Mouse (Mus musculus): ENCODE measurements around the gene Tnfrsf18. TPM values are rescaled to one million over a fixed set of nuclear protein-coding genes. Genes with fewer than 3 reads are reported as not detected.

Gene Tnfrsf18
- polyA plus RNA-seq, 1 experiment from 2014 or later, result 2.3 TPM

GRCm38 (mm10) chr4:156033476-156034119, 7.6 kb downstream of the Tnfrsf18 start:
- H3K27me3 ChIP-seq (ENCODE audit: control insufficient read depth, insufficient read depth, low read length), result peaks cover 22% of the 10 kb centered on the region
- ATAC-seq (ENCODE audit: insufficient number of reproducible peaks, insufficient read depth, low FRiP score, low read depth), result no peak
- no peak overlapping the region for H3K4me3 ChIP-seq (ENCODE audit: control insufficient read depth in 1 of 2, insufficient read depth in 1 of 2, low read depth in 1 of 2, low read length in 2 of 2)
- no peak overlapping the region for H3K27ac ChIP-seq (replicated peaks in 1 of 2; ENCODE audit: control insufficient read depth in 1 of 2, insufficient read depth in 1 of 2, low read depth in 2 of 2, low read length in 2 of 2)
- no peaks in the 10 kb centered on the region for H3K9me3 ChIP-seq (ENCODE audit: control insufficient read depth, low read length)
- H3K4me2 ChIP-seq (ENCODE audit: low read length), result no peak overlapping the region
- peaks cover 8% of the 10 kb centered on the region; the same call in 1 of the 2 replicates for H3K36me3 ChIP-seq (ENCODE audit: control insufficient read depth, insufficient read depth, low read length)
- no peak overlapping the region for H3K9ac ChIP-seq (ENCODE audit: low read length)
- WGBS, result 45% methylated on average over 6 of the region's 6 CpGs
- H3K4me1 ChIP-seq (ENCODE audit: control insufficient read depth in 2 of 2, insufficient read depth in 2 of 2, low read length in 2 of 2), result peaks cover 18 to 27% of the 10 kb centered on the region in 2 experiments

DNA sequence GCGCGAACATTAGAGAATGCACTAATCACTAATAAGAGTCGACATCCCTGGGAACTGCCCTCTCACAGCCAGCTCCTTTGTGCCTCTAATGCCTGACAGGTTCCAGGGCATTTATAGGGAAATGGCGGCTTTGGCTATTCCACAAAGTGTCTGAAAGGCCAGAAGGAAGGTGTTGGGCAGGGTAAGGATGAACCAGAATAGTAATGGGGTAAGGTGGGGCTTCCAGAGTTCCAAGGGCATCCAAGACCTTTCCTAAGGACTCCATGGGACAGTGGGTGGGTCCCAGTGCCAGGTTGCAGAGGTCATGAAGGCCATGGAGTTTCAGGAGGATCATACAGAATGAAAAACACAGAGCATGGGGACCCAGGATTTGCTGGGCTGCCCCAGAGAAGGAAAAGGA, 8.3 kb downstream of the Tnfrsf18 start:
- Histone ChIP-seq H3K4me3 (ENCODE audit: control insufficient read depth in 1 of 2, insufficient read depth in 1 of 2, low read depth in 1 of 2, low read length in 2 of 2) (no peak overlapping the region), H3K36me3 (ENCODE audit: control insufficient read depth, insufficient read depth, low read length) (0 out of 2 replicates have a peak, but pooled peaks cover 3% of the 10 kb centered on the region), H3K4me2 (ENCODE audit: low read length) (peak overlapping the region; percentile 58; the same call in 1 of the 2 replicates), H3K4me1 (ENCODE audit: control insufficient read depth in 2 of 2, insufficient read depth in 2 of 2, low read length in 2 of 2) (peaks cover 18 to 27% of the 10 kb centered on the region in 2 experiments), H3K9ac (ENCODE audit: low read length) (no peak overlapping the region), H3K9me3 (ENCODE audit: control insufficient read depth, low read length) (no peaks in the 10 kb centered on the region), H3K27me3 (ENCODE audit: control insufficient read depth, insufficient read depth, low read length) (peaks cover 22% of the 10 kb centered on the region), H3K27ac (replicated peaks in 1 of 2; ENCODE audit: control insufficient read depth in 1 of 2, insufficient read depth in 1 of 2, low read depth in 2 of 2, low read length in 2 of 2) (no peak overlapping the region)
- no peak for ATAC-seq (ENCODE audit: insufficient number of reproducible peaks, insufficient read depth, low FRiP score, low read depth)
- whole genome bisulfite sequencing, result 68% methylated on average over 4 of the region's 4 CpGs

- Histone ChIP-seq H3K27ac (replicated peaks in 1 of 2; ENCODE audit: control insufficient read depth in 1 of 2, insufficient read depth in 1 of 2, low read depth in 2 of 2, low read length in 2 of 2) (no peak overlapping the region), H3K36me3 (ENCODE audit: control insufficient read depth, insufficient read depth, low read length) (no peaks in the 10 kb centered on the region), H3K9me3 (ENCODE audit: control insufficient read depth, low read length) (no peaks in the 10 kb centered on the region), H3K27me3 (ENCODE audit: control insufficient read depth, insufficient read depth, low read length) (peaks cover 22% of the 10 kb centered on the region), H3K4me1 (ENCODE audit: control insufficient read depth in 2 of 2, insufficient read depth in 2 of 2, low read length in 2 of 2) (peaks cover 18 to 27% of the 10 kb centered on the region in 2 experiments), H3K4me3 (ENCODE audit: control insufficient read depth in 1 of 2, insufficient read depth in 1 of 2, low read depth in 1 of 2, low read length in 2 of 2) (peak overlapping the region; percentile 24 to 26), H3K9ac (ENCODE audit: low read length) (peak overlapping the region; percentile 41), H3K4me2 (ENCODE audit: low read length) (peak overlapping the region; percentile 58)
- 5% methylated on average over 25 of the region's 25 CpGs for WGBS
- no peak for ATAC-seq (ENCODE audit: insufficient number of reproducible peaks, insufficient read depth, low FRiP score, low read depth)
Observed at GRCm38 (mm10) chr4:156034901-156035300, 8.9 kb downstream of the Tnfrsf18 start.

- no peak for ATAC-seq (ENCODE audit: insufficient number of reproducible peaks, insufficient read depth, low FRiP score, low read depth)
- Histone ChIP-seq H3K27me3 (ENCODE audit: control insufficient read depth, insufficient read depth, low read length) (no peaks in the 10 kb centered on the region), H3K4me1 (ENCODE audit: control insufficient read depth in 2 of 2, insufficient read depth in 2 of 2, low read length in 2 of 2) (no peaks in the 10 kb centered on the region), H3K4me2 (ENCODE audit: low read length) (no peak overlapping the region), H3K36me3 (ENCODE audit: control insufficient read depth, insufficient read depth, low read length) (no peaks in the 10 kb centered on the region), H3K9ac (ENCODE audit: low read length) (no peak overlapping the region), H3K9me3 (ENCODE audit: control insufficient read depth, low read length) (no peaks in the 10 kb centered on the region), H3K4me3 (ENCODE audit: control insufficient read depth in 1 of 2, insufficient read depth in 1 of 2, low read depth in 1 of 2, low read length in 2 of 2) (no peak overlapping the region), H3K27ac (replicated peaks in 1 of 2; ENCODE audit: control insufficient read depth in 1 of 2, insufficient read depth in 1 of 2, low read depth in 2 of 2, low read length in 2 of 2) (no peak overlapping the region)
- 64% methylated on average over 5 of the region's 5 CpGs for WGBS
Observed at GRCm38 (mm10) chr4:156044754-156045153, 18.8 kb downstream of the Tnfrsf18 start.

DNA sequence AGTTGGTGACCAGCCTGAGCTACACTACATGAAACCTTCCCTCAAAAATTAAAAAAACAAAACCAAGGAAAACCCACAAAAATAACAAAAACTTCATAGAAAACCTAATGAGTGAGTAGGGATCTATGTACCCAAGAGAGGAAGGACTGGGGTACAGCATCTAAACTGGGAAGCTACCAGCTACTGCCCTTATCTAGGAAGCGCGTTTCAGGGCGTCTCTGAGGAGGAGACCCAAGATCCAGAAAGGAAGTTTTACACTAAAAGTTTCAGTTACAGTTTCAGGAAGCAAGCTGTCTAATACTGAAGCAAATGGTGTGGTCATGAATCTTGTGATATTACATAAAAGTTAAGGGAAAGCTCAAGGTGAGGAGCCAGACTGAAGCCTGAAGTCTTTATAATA, 23.8 kb downstream of the Tnfrsf18 start:
- no peak for ATAC-seq (ENCODE audit: insufficient number of reproducible peaks, insufficient read depth, low FRiP score, low read depth)
- Histone ChIP-seq H3K4me2 (ENCODE audit: low read length) (no peak overlapping the region), H3K9ac (ENCODE audit: low read length) (no peak overlapping the region), H3K27ac (replicated peaks in 1 of 2; ENCODE audit: control insufficient read depth in 1 of 2, insufficient read depth in 1 of 2, low read depth in 2 of 2, low read length in 2 of 2) (no peak overlapping the region), H3K36me3 (ENCODE audit: control insufficient read depth, insufficient read depth, low read length) (no peaks in the 10 kb centered on the region), H3K4me3 (ENCODE audit: control insufficient read depth in 1 of 2, insufficient read depth in 1 of 2, low read depth in 1 of 2, low read length in 2 of 2) (no peak overlapping the region), H3K27me3 (ENCODE audit: control insufficient read depth, insufficient read depth, low read length) (no peaks in the 10 kb centered on the region), H3K9me3 (ENCODE audit: control insufficient read depth, low read length) (no peaks in the 10 kb centered on the region), H3K4me1 (ENCODE audit: control insufficient read depth in 2 of 2, insufficient read depth in 2 of 2, low read length in 2 of 2) (peaks cover 26 to 30% of the 10 kb centered on the region in 2 experiments)
- 46% methylated on average over 3 of the region's 3 CpGs for WGBS

DNA sequence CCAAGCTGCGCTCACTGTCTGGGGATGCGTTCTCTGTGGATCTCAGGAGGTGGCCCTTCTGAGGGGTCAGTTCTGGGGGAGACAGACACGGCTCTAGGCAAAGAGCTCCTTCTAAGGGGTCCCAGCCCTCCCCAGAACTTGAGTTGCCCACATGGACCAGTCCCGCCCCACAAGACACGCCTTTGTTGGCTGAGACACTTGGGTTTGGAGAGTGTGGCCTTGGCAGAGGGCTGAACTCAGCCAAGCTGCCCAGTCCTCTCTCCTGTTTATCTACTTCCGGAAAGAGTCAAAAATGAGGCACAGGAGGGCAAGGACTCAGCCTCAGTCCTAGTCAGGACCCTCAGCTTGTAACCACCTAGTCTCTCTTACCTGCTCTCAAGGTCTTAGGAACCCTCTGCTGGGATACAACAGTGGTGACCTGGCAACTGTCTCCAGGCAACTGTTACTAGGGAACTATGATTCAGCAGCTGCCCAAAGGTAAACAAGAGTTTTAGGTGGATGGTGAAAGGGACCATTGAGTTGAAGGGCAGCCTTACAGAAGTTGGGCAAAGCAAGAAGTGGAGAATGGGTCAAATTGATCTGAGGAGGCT, 24.5 kb downstream of the Tnfrsf18 start:
- WGBS, result 51% methylated on average over 6 of the region's 6 CpGs
- no peaks in the 10 kb centered on the region for H3K9me3 ChIP-seq (ENCODE audit: control insufficient read depth, low read length)
- peaks cover 26 to 30% of the 10 kb centered on the region in 2 experiments for H3K4me1 ChIP-seq (ENCODE audit: control insufficient read depth in 2 of 2, insufficient read depth in 2 of 2, low read length in 2 of 2)
- no peak overlapping the region for H3K4me3 ChIP-seq (ENCODE audit: control insufficient read depth in 1 of 2, insufficient read depth in 1 of 2, low read depth in 1 of 2, low read length in 2 of 2)
- no peak for ATAC-seq (ENCODE audit: insufficient number of reproducible peaks, insufficient read depth, low FRiP score, low read depth)
- no peak overlapping the region for H3K27ac ChIP-seq (replicated peaks in 1 of 2; ENCODE audit: control insufficient read depth in 1 of 2, insufficient read depth in 1 of 2, low read depth in 2 of 2, low read length in 2 of 2)
- H3K4me2 ChIP-seq (ENCODE audit: low read length), result no peak overlapping the region
- H3K9ac ChIP-seq (ENCODE audit: low read length), result no peak overlapping the region
- H3K36me3 ChIP-seq (ENCODE audit: control insufficient read depth, insufficient read depth, low read length), result no peaks in the 10 kb centered on the region
- H3K27me3 ChIP-seq (ENCODE audit: control insufficient read depth, insufficient read depth, low read length), result no peaks in the 10 kb centered on the region

DNA sequence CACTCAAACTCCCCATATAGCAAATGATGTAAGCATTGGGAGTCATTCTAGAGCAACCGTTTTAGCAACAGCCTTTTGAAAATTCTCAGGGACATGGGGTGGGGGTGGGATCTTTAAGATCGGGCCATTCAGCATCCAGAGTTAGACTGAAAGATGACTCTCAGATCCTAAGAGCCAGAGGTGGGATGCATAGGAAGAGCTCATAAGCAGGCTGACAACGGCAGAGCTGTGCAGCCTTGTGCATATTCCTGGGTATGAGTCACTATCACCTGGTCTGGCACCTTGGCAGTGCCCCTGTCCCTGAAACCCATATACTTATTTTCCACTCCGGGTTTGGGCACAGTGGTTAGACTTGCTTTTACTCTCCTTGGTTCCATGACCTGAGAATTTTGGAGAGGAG, 27.1 kb downstream of the Tnfrsf18 start:
- Histone ChIP-seq H3K4me3 (ENCODE audit: control insufficient read depth in 1 of 2, insufficient read depth in 1 of 2, low read depth in 1 of 2, low read length in 2 of 2) (no peak overlapping the region), H3K4me1 (ENCODE audit: control insufficient read depth in 2 of 2, insufficient read depth in 2 of 2, low read length in 2 of 2) (peaks cover 26 to 30% of the 10 kb centered on the region in 2 experiments), H3K27ac (replicated peaks in 1 of 2; ENCODE audit: control insufficient read depth in 1 of 2, insufficient read depth in 1 of 2, low read depth in 2 of 2, low read length in 2 of 2) (peak overlapping the region; percentile 29 to 68), H3K36me3 (ENCODE audit: control insufficient read depth, insufficient read depth, low read length) (no peaks in the 10 kb centered on the region), H3K9me3 (ENCODE audit: control insufficient read depth, low read length) (no peaks in the 10 kb centered on the region), H3K4me2 (ENCODE audit: low read length) (peak overlapping the region; percentile 16; the same call in 1 of the 2 replicates), H3K27me3 (ENCODE audit: control insufficient read depth, insufficient read depth, low read length) (no peaks in the 10 kb centered on the region), H3K9ac (ENCODE audit: low read length) (peak overlapping the region; percentile 30)
- ATAC-seq (ENCODE audit: insufficient number of reproducible peaks, insufficient read depth, low FRiP score, low read depth), result peak; percentile 23; the same call in 1 of the 2 replicates
- 23% methylated on average over 4 of the region's 4 CpGs for WGBS
